Mouse (Mus musculus) brown adipose tissue, adult 24 weeks (tissue): ENCODE data around the gene Rassf6. TPM values are rescaled to one million over a fixed set of nuclear protein-coding genes. Genes with fewer than 3 reads are reported as not detected.

Experiments used
- H3K27ac ChIP-seq: fragments of 200-500 bp; replicated peaks from 2 replicates; pipeline ENCODE4 v1.5.1; 2012; ENCODE audit warnings: low read depth, mild to moderate bottlenecking, low read length
- H3K4me1 ChIP-seq: fragments of 200-500 bp; 2 replicates; pipeline ENCODE4 v1.6.1; 2012; ENCODE audit warnings: low read length, mixed read lengths; ENCODE audit not compliant: control insufficient read depth, insufficient read depth, insufficient read length
- H3K4me3 ChIP-seq: fragments of 200-500 bp; 2 replicates; pipeline ENCODE4 v1.5.1; 2012; ENCODE audit warnings: low read depth, mild to moderate bottlenecking, low read length, moderate library complexity; ENCODE audit not compliant: insufficient read depth
- polyA plus RNA-seq: library from polyadenylated mRNA; stranded (reverse); fragments of >200 nt; gene quantifications from 2 replicates; pipeline ENCODE4 v1.2.4, GENCODE M21; 2012; ENCODE audit not compliant: missing spikeins, insufficient read depth, insufficient read length

Rassf6 gene
- polyA plus RNA-seq, 1 experiment = 14.0 TPM

- H3K4me3 ChIP-seq = no peak overlapping the region
- no peak overlapping the region for H3K27ac ChIP-seq
- H3K4me1 ChIP-seq = no peaks in the 10 kb centered on the region
Observed at GRCm38 (mm10) chr5:90565205-90565604, 75.3 kb downstream of the Rassf6 start.

DNA sequence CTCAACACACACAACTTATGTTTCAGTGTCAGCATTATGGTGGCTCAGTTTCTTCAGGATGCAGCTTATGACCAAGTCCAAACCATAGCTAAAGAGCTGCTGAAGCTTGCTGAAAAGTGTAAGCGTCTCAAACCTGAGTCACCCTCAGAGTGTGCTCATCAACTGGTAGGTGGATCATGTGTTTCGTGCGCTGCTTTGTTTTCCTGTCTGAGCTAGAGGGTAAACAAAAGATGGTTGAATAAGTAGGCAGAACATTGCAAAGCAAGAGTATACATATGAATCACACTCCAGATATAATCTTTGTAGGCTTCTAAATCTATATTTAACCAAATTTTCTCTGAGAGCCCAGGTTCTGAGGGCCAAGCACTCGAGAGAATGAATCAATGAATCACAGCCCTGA lies 76.3 kb downstream of the Rassf6 start:
- Histone ChIP-seq H3K4me1 (no peaks in the 10 kb centered on the region), H3K27ac (no peak overlapping the region), H3K4me3 (no peak overlapping the region)

- Histone ChIP-seq H3K4me3 (no peak overlapping the region), H3K4me1 (no peaks in the 10 kb centered on the region), H3K27ac (no peak overlapping the region)
Observed at GRCm38 (mm10) chr5:90562880-90563279, 77.6 kb downstream of the Rassf6 start.

DNA sequence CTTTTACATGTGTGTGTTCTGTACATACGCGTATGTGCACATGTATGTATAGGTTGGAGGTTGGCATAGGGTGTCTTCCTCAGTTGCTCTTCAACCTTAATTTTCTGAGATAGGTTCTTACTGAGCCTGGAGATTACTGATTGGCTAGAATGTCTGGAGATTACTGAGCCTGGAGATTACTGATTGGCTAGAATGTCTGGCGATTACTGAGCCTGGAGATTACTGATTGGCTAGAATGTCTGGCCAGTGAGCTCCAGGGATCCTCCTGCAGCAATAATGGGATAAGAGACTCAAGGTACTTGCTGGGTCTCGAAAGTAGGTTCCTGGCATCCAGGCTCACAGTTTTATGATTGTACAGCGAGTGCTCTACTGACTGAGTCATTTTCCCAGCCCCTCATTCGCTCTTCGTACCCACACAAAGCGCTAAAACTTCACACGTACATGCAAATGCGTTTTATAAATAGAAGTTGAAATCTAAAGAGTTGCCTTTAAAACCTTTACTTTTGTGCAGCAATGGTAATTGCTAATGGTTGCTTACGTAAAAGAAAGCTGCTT lies 78.7 kb downstream of the Rassf6 start:
- Histone ChIP-seq H3K27ac (no peak overlapping the region), H3K4me3 (no peak overlapping the region)

GRCm38 (mm10) chr5:90560743-90561142 lies 79.7 kb downstream of the Rassf6 start, which contains the start of gene 5830473C10Rik:
5830473C10Rik (plus strand) TSS chr5:90561107.
- no peaks in the 10 kb centered on the region for H3K4me1 ChIP-seq
- no peak within 1 kb of the TSS for H3K27ac ChIP-seq
- H3K4me3 ChIP-seq = no peak within 1 kb of the TSS

More for the DNA sequence above, 78.7 kb downstream of the Rassf6 start:
- no peaks in the 10 kb centered on the region for H3K4me1 ChIP-seq

GRCm38 (mm10) chr5:90556052-90556451 lies 84.4 kb downstream of the Rassf6 start:
- no peak overlapping the region for H3K4me3 ChIP-seq
- no peak overlapping the region for H3K27ac ChIP-seq
- no peaks in the 10 kb centered on the region for H3K4me1 ChIP-seq

Other genes with a start within 250 kb of the Rassf6 start
- gene Alb, start 179.8 kb downstream of the Rassf6 start, polyA plus RNA-seq = 5.0 and 25.8 TPM in 2 replicates
- not detected in 2 replicates for gene Afp, start 149.9 kb downstream of the Rassf6 start, polyA plus RNA-seq
- gene Afm, start 121.7 kb downstream of the Rassf6 start, polyA plus RNA-seq = not detected in 2 replicates
- not detected in 2 replicates for gene 5830473C10Rik, start 79.5 kb downstream of the Rassf6 start, polyA plus RNA-seq
- gene Cxcl5, start 118.7 kb upstream of the Rassf6 start, polyA plus RNA-seq = not detected in 2 replicates
- 1.6 and 7.1 TPM in 2 replicates for gene Ppbp, start 127.9 kb upstream of the Rassf6 start, polyA plus RNA-seq
- 45.4 and 76.2 TPM in 2 replicates for gene Pf4, start 131.8 kb upstream of the Rassf6 start, polyA plus RNA-seq
- gene Cxcl3, start 145.4 kb upstream of the Rassf6 start, polyA plus RNA-seq = not detected in 2 replicates
- not detected in 2 replicates for gene Cxcl15, start 153.9 kb upstream of the Rassf6 start, polyA plus RNA-seq